Mouse (Mus musculus) liver, embryonic 18 days (tissue): ENCODE data around the gene Yjefn3. TPM values are rescaled to one million over a fixed set of nuclear protein-coding genes. Genes with fewer than 3 reads are reported as not detected.

Experiments used
- polyA plus RNA-seq: library from polyadenylated mRNA; depleted of rRNA; stranded (reverse); fragments of >200 nt; gene quantifications from 2 replicates; pipeline ENCODE4 v1.2.3, GENCODE M21; 2012; rRNA removed

Yjefn3 gene
- polyA plus RNA-seq: 0.44 and 0.46 TPM in 2 replicates

DNA sequence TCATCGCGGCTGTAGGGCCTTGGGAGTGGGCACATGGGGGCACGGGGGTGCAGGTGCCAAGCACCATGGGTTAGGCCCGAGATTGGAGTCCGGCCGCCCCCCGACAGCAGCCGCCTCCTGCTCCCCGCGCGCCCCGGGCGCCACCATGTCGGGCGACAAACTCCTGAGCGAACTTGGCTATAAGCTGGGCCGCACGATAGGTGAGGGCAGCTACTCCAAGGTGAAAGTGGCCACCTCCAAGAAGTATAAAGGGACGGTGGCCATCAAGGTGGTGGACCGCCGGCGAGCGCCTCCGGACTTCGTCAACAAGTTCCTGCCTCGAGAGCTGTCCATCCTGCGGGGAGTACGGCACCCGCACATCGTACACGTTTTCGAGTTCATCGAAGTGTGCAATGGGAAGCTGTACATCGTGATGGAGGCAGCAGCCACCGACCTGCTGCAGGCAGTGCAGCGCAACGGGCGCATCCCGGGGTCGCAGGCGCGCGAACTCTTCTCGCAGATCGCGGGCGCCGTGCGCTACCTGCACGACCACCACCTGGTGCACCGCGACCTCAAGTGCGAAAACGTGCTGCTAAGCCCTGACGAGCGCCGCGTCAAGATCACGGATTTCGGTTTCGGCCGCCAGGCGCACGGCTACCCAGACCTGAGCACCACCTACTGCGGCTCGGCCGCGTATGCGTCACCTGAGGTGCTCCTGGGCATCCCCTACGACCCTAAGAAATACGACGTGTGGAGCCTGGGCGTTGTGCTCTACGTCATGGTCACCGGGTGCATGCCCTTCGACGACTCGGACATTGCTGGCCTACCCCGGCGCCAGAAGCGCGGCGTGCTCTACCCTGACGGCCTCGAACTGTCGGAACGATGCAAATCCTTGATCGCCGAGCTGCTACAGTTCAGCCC, at the start of gene Yjefn3, which contains the start of the genes Tssk6 and Ndufa13:
TSS of gene Yjefn3 (minus strand) at position 550 of the 900 bp plus-strand sequence.
TSS of gene Tssk6 (plus strand) at position 22 of the 900 bp plus-strand sequence.
TSS of gene Ndufa13 (minus strand) at position 396 of the 900 bp plus-strand sequence.

DNA sequence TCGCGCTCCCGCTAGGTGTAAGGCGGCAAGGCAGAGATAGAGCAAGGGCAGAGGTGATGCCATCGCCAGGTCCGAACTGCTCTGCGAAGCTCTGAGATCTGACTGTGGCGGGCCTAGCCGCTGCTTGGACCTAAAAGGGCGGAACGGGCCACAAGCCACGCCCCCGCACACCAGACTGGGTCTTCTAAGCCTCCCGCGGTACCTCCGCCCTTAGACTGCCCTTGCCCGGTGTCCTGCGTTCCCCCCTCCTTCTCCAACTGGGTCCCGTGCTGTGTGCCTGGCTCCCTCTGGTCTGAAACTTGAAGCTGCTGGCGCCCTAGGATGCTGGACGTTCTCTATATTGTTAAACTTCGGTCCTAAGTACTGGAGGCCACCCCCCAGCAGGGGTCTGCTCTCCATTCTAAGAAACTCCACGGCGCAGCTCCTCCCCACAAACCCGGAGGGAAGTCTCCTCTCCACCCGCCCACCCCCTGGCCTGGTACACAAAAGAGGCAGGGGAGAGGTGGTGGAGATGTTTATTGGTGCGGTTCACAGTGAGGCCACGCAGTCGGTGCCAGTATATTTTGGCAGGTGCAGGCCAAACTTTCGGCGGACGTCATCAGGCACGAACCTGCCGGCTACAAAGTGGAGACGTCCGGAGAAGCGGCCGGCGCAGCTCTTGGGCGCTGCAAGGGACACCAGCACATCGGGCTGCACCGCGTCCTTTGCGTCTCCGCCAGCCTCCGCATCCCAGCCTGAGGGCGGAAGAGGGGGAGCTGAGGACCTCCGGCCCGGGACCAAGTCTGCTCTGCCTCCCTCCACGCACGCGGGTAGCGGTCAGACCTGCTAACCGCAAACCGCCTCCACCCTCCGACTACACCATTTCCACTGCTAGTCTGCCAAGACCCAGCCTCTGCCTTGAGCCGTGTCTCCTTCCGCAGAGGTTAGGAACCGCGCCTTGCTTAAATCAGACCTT, 14.9 kb downstream of the Yjefn3 start, which contains the start of gene Cilp2:
TSS of gene Cilp2 (minus strand) at position 399 of the 955 bp plus-strand sequence.

Other genes starting within 250 kb of the Yjefn3 start
- gene Zfp964, start 248.2 kb downstream of the Yjefn3 start, polyA plus RNA-seq: 0.32 and 0.38 TPM in 2 replicates
- 4.5 and 5.0 TPM in 2 replicates for gene Zfp869, start 192.0 kb downstream of the Yjefn3 start, polyA plus RNA-seq
- 1.9 TPM in 2 replicates for gene Zfp963, start 152.7 kb downstream of the Yjefn3 start, polyA plus RNA-seq
- 0.36 and 0.38 TPM in 2 replicates for gene Gm20422, start 127.8 kb downstream of the Yjefn3 start, polyA plus RNA-seq
- gene Atp13a1, start 111.5 kb downstream of the Yjefn3 start, polyA plus RNA-seq: 18.9 and 24.3 TPM in 2 replicates
- gene Zfp866, start 111.5 kb downstream of the Yjefn3 start, polyA plus RNA-seq: 5.2 and 5.7 TPM in 2 replicates
- gene Gmip, start 94.0 kb downstream of the Yjefn3 start, polyA plus RNA-seq: 11.3 and 12.9 TPM in 2 replicates
- gene Lpar2, start 80.3 kb downstream of the Yjefn3 start, polyA plus RNA-seq: 0.46 and 0.58 TPM in 2 replicates
- 1.2 and 1.4 TPM in 2 replicates for gene Pbx4, start 70.2 kb downstream of the Yjefn3 start, polyA plus RNA-seq
- gene Cilp2, start 15.0 kb downstream of the Yjefn3 start, polyA plus RNA-seq: 0.01 and 0.02 TPM in 2 replicates
- 0.22 and 0.24 TPM in 2 replicates for gene Tssk6, start 528 bp downstream of the Yjefn3 start, polyA plus RNA-seq
- gene Ndufa13, start 154 bp downstream of the Yjefn3 start, polyA plus RNA-seq: 62.7 and 63.0 TPM in 2 replicates
- gene Gatad2a, start 93.7 kb upstream of the Yjefn3 start, polyA plus RNA-seq: 12.3 and 13.6 TPM in 2 replicates
- gene Mau2, start 140.0 kb upstream of the Yjefn3 start, polyA plus RNA-seq: 19.7 and 22.0 TPM in 2 replicates
- gene Sugp1, start 140.1 kb upstream of the Yjefn3 start, polyA plus RNA-seq: 5.8 and 6.6 TPM in 2 replicates
- 1.7 and 3.0 TPM in 2 replicates for gene Tm6sf2, start 170.2 kb upstream of the Yjefn3 start, polyA plus RNA-seq
- 0.02 and 0.05 TPM in 2 replicates for gene Hapln4, start 180.7 kb upstream of the Yjefn3 start, polyA plus RNA-seq
- gene Ncan, start 218.2 kb upstream of the Yjefn3 start, polyA plus RNA-seq: under 0.01 TPM in 1 of 2 replicates, not detected in the other
- 7.7 and 8.4 TPM in 2 replicates for gene Nr2c2ap, start 228.6 kb upstream of the Yjefn3 start, polyA plus RNA-seq
- gene Rfxank, start 236.4 kb upstream of the Yjefn3 start, polyA plus RNA-seq: 5.7 and 7.2 TPM in 2 replicates
- 24.7 and 27.1 TPM in 2 replicates for gene Borcs8, start 236.8 kb upstream of the Yjefn3 start, polyA plus RNA-seq
- gene Mef2b, start 237.0 kb upstream of the Yjefn3 start, polyA plus RNA-seq: 0.02 and 0.06 TPM in 2 replicates